Mouse (Mus musculus): Measurements from ENCODE around the gene Vamp5. TPM values are rescaled to one million over a fixed set of nuclear protein-coding genes. Genes with fewer than 3 reads are reported as not detected.

The Vamp5 gene
- polyA plus RNA-seq, 1 experiment from 2014 or later: 40.5 TPM

GRCm38 (mm10) chr6:72345633-72346032 is 34.6 kb downstream of the Vamp5 start:
- no peak for DNase-seq (ENCODE audit: low spot score)
- 47% methylated on average over 6 of the region's 6 CpGs for WGBS
- Histone ChIP-seq H3K36me3 (peaks cover 39% of the 10 kb centered on the region), H3K27me3 (ENCODE audit: insufficient read depth, poor library complexity, severe bottlenecking) (no peaks in the 10 kb centered on the region), H3K9me3 (no peaks in the 10 kb centered on the region), H3K4me3 (peak overlapping the region; percentile 95), H3K27ac (peak overlapping the region; percentile 97), H3K4me1 (peaks cover 37% of the 10 kb centered on the region)

- Histone ChIP-seq H3K27me3 (ENCODE audit: insufficient read depth, poor library complexity, severe bottlenecking) (no peaks in the 10 kb centered on the region), H3K27ac (peak within 1 kb of the TSS; percentile 97), H3K36me3 (peaks cover 38% of the 10 kb centered on the region), H3K9me3 (no peaks in the 10 kb centered on the region), H3K4me3 (peak within 1 kb of the TSS; percentile 95), H3K4me1 (peaks cover 37% of the 10 kb centered on the region)
- DNase-seq (ENCODE audit: low spot score): peak; percentile 96
- under 1% methylated on average over 30 of the region's 30 CpGs for WGBS
These were observed 35.1 kb downstream of the Vamp5 start, which contains the start of gene Usp39 for GRCm38 (mm10) chr6:72345074-72345567. Gene Usp39, minus strand, starts transcription at chr6:72345184.

GRCm38 (mm10) chr6:72344396-72345073 is 35.7 kb downstream of the Vamp5 start:
- Histone ChIP-seq H3K27me3 (ENCODE audit: insufficient read depth, poor library complexity, severe bottlenecking) (no peaks in the 10 kb centered on the region), H3K36me3 (peaks cover 38% of the 10 kb centered on the region), H3K4me1 (peaks cover 37% of the 10 kb centered on the region), H3K27ac (peak overlapping the region; percentile 97), H3K4me3 (peak overlapping the region; percentile 95), H3K9me3 (no peaks in the 10 kb centered on the region)
- no peak for DNase-seq (ENCODE audit: low spot score)
- WGBS: under 1% methylated on average over 42 of the region's 42 CpGs

- Histone ChIP-seq H3K27me3 (ENCODE audit: insufficient read depth, poor library complexity, severe bottlenecking) (no peaks in the 10 kb centered on the region), H3K4me1 (peaks cover 14% of the 10 kb centered on the region), H3K27ac (no peak overlapping the region), H3K36me3 (peaks cover 66% of the 10 kb centered on the region), H3K4me3 (no peak overlapping the region), H3K9me3 (no peaks in the 10 kb centered on the region)
- no peak for DNase-seq (ENCODE audit: low spot score)
- WGBS: 72% methylated on average over 2 of the region's 2 CpGs
These were observed 39.8 kb downstream of the Vamp5 start for GRCm38 (mm10) chr6:72340481-72340880.

GRCm38 (mm10) chr6:72333111-72333510 is 47.2 kb downstream of the Vamp5 start:
- Histone ChIP-seq H3K27ac (peak overlapping the region; percentile 47; the same call in 1 of the 2 replicates), H3K9me3 (no peaks in the 10 kb centered on the region), H3K36me3 (peaks cover 94% of the 10 kb centered on the region), H3K4me1 (peaks cover 10% of the 10 kb centered on the region; the same call in 1 of the 2 replicates), H3K27me3 (ENCODE audit: insufficient read depth, poor library complexity, severe bottlenecking) (no peaks in the 10 kb centered on the region), H3K4me3 (no peak overlapping the region)
- DNase-seq (ENCODE audit: low spot score): no peak
- WGBS: 46% methylated on average over 5 of the region's 5 CpGs

GRCm38 (mm10) chr6:72330133-72330532 is 50.1 kb downstream of the Vamp5 start:
- H3K4me3 ChIP-seq: no peak overlapping the region
- H3K27me3 ChIP-seq (ENCODE audit: insufficient read depth, poor library complexity, severe bottlenecking): no peaks in the 10 kb centered on the region
- H3K4me1 ChIP-seq: peaks cover 10% of the 10 kb centered on the region; the same call in 1 of the 2 replicates
- H3K9me3 ChIP-seq: no peaks in the 10 kb centered on the region
- no peak for DNase-seq (ENCODE audit: low spot score)
- peaks cover 91% of the 10 kb centered on the region for H3K36me3 ChIP-seq
- no peak overlapping the region for H3K27ac ChIP-seq
- whole genome bisulfite sequencing: 85% methylated on average over 4 of the region's 4 CpGs

GRCm38 (mm10) chr6:72329019-72329418 is 51.2 kb downstream of the Vamp5 start:
- Histone ChIP-seq H3K4me1 (peaks cover 10% of the 10 kb centered on the region; the same call in 1 of the 2 replicates), H3K9me3 (no peaks in the 10 kb centered on the region), H3K27ac (no peak overlapping the region), H3K27me3 (ENCODE audit: insufficient read depth, poor library complexity, severe bottlenecking) (no peaks in the 10 kb centered on the region), H3K4me3 (no peak overlapping the region), H3K36me3 (peaks cover 91% of the 10 kb centered on the region)
- no peak for DNase-seq (ENCODE audit: low spot score)
- WGBS: 93% methylated on average over 5 of the region's 5 CpGs

- Histone ChIP-seq H3K4me1 (no peaks in the 10 kb centered on the region), H3K27ac (no peak overlapping the region), H3K27me3 (ENCODE audit: insufficient read depth, poor library complexity, severe bottlenecking) (no peaks in the 10 kb centered on the region), H3K9me3 (no peaks in the 10 kb centered on the region), H3K4me3 (no peak overlapping the region), H3K36me3 (peaks cover 94% of the 10 kb centered on the region)
- WGBS: 75% methylated on average over 6 of the region's 6 CpGs
- no peak for DNase-seq (ENCODE audit: low spot score)
These were observed 54.0 kb downstream of the Vamp5 start for GRCm38 (mm10) chr6:72326274-72326673.

- no peaks in the 10 kb centered on the region for H3K4me1 ChIP-seq
- no peak overlapping the region for H3K4me3 ChIP-seq
- H3K9me3 ChIP-seq: no peaks in the 10 kb centered on the region
- no peak for DNase-seq (ENCODE audit: low spot score)
- no peaks in the 10 kb centered on the region for H3K27me3 ChIP-seq (ENCODE audit: insufficient read depth, poor library complexity, severe bottlenecking)
- 81% methylated on average over 6 of the region's 6 CpGs for WGBS
- H3K27ac ChIP-seq: no peak overlapping the region
- H3K36me3 ChIP-seq: peaks cover 96% of the 10 kb centered on the region
These were observed 56.3 kb downstream of the Vamp5 start for GRCm38 (mm10) chr6:72323786-72324508.

GRCm38 (mm10) chr6:72322936-72323335 is 57.3 kb downstream of the Vamp5 start:
- WGBS: 94% methylated on average over 3 of the region's 3 CpGs
- Histone ChIP-seq H3K4me3 (no peak overlapping the region), H3K27ac (no peak overlapping the region), H3K36me3 (peaks cover 96% of the 10 kb centered on the region), H3K4me1 (no peaks in the 10 kb centered on the region), H3K27me3 (ENCODE audit: insufficient read depth, poor library complexity, severe bottlenecking) (no peaks in the 10 kb centered on the region), H3K9me3 (no peaks in the 10 kb centered on the region)
- no peak for DNase-seq (ENCODE audit: low spot score)

- Histone ChIP-seq H3K4me3 (no peak overlapping the region), H3K36me3 (peaks cover 74% of the 10 kb centered on the region), H3K4me1 (peaks cover 8% of the 10 kb centered on the region), H3K27ac (no peak overlapping the region), H3K27me3 (ENCODE audit: insufficient read depth, poor library complexity, severe bottlenecking) (no peaks in the 10 kb centered on the region), H3K9me3 (no peaks in the 10 kb centered on the region)
- whole genome bisulfite sequencing: 80% methylated on average over 11 of the region's 11 CpGs
- no peak for DNase-seq (ENCODE audit: low spot score)
These were observed 61.2 kb downstream of the Vamp5 start for GRCm38 (mm10) chr6:72319019-72319418.
